Mouse (Mus musculus) heart, embryonic 14.5 days (tissue): ENCODE results near the gene Trmt1l. TPM values are rescaled to one million over a fixed set of nuclear protein-coding genes. Genes with fewer than 3 reads are reported as not detected.

ENCODE experiments used
- ATAC-seq: fragments of 200-750 bp; cut with Nextera tagmentation; 2 replicates; pipeline ENCODE4 v1.8.0; 2017; ENCODE audit warnings: low read depth, moderate TSS enrichment; ENCODE audit not compliant: insufficient number of reproducible peaks, insufficient read depth, low FRiP score
- H3K27ac ChIP-seq, 2 experiments: fragments of 200-500 bp in 1 of 2; fragments of 300-500 bp in 1 of 2; sonication (generic) in 1 of 2; replicated peaks in 1 of 2; 2 replicates each; pipeline ENCODE4 v1.5.1; 2012 to 2014; ENCODE audit warnings: low read depth in 2 of 2, low read length in 2 of 2, control low read depth in 1 of 2, mild to moderate bottlenecking in 1 of 2, mixed read lengths in 1 of 2; ENCODE audit not compliant: control insufficient read depth in 1 of 2, insufficient read depth in 1 of 2
- H3K27me3 ChIP-seq: fragments of 300-500 bp; sonication (generic); 2 replicates; pipeline ENCODE4 v1.6.1; 2014; ENCODE audit warnings: mild to moderate bottlenecking, low read length, control low read depth; ENCODE audit not compliant: control insufficient read depth, insufficient read depth
- H3K36me3 ChIP-seq: fragments of 300-500 bp; sonication (generic); 2 replicates; pipeline ENCODE4 v1.6.1; 2014; ENCODE audit warnings: mild to moderate bottlenecking, control low read depth, low read length, mixed read lengths; ENCODE audit not compliant: control insufficient read depth, insufficient read depth
- H3K4me1 ChIP-seq, 2 experiments: fragments of 200-500 bp in 1 of 2; fragments of 300-500 bp in 1 of 2; sonication (generic) in 1 of 2; 2 replicates each; pipeline ENCODE4 v1.6.1; 2012 to 2014; ENCODE audit warnings: low read length in 2 of 2, control low read depth in 1 of 2, mixed read lengths in 1 of 2; ENCODE audit not compliant: control insufficient read depth in 2 of 2, insufficient read depth in 2 of 2
- H3K4me2 ChIP-seq: fragments of 300-500 bp; sonication (generic); 2 replicates; pipeline ENCODE4 v1.6.1; 2014; ENCODE audit warnings: mild to moderate bottlenecking, low read length
- H3K4me3 ChIP-seq, 2 experiments: fragments of 200-500 bp in 1 of 2; fragments of 300-500 bp in 1 of 2; sonication (generic) in 1 of 2; 2 replicates each; pipeline ENCODE4 v1.5.1; 2012 to 2014; ENCODE audit warnings: low read length in 2 of 2, mild to moderate bottlenecking in 2 of 2, control low read depth in 1 of 2, low read depth in 1 of 2, moderate library complexity in 1 of 2; ENCODE audit not compliant: control insufficient read depth in 1 of 2, insufficient read depth in 1 of 2
- H3K9ac ChIP-seq: fragments of 300-500 bp; sonication (generic); 2 replicates; pipeline ENCODE4 v1.6.1; 2014; ENCODE audit warnings: mild to moderate bottlenecking, low read length
- H3K9me3 ChIP-seq: fragments of 300-500 bp; sonication (generic); 2 replicates; pipeline ENCODE4 v1.6.1; 2016; ENCODE audit warnings: low read length, control low read depth; ENCODE audit not compliant: control insufficient read depth
- WGBS: fragments of 180-500 bp; shearing (Covaris S2); extraction: QIAGEN DNeasy Blood & Tissue Kit; methylation state at CpG from one replicate; pipeline ENCODE4 v1.1.7; 2014; 5-methylcytosine and 5-hydroxymethylcytosine counted together
- polyA plus RNA-seq: library from polyadenylated mRNA; unstranded; fragments of >200 nt; fragmentation: Nextera tagmentation; extraction: Ambion mirVana; gene quantifications from 2 replicates; pipeline ENCODE4 v1.2.1, GENCODE M21; 2014

The Trmt1l gene
- polyA plus RNA-seq, 1 experiment from 2014 or later, result 43.2 TPM

DNA sequence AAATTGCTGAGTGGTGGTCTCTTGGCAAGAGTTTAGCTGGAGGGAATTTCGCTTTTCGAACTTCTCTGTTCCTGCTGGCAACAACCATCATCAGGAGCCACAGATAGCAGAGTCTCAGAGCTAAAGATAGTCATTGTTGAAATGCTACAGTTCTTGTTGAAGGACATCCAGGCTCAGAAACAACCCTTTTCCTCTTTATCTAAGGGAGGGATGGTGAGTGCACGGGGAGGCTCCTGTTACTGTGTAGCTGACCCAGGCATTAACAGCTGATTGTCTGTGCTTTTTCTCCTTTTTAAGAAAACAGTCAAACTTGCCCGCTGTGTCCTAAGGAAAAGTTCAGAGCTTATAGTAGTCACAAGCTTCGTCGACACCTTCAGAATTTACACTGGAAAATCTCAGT lies 7.1 kb downstream of the Trmt1l start:
- H3K9me3 ChIP-seq, result no peaks in the 10 kb centered on the region
- no peak overlapping the region for H3K9ac ChIP-seq
- H3K4me2 ChIP-seq, result no peak overlapping the region
- peaks cover 2 to 6% of the 10 kb centered on the region in 2 experiments; a peak in 2 of 4 replicates for H3K4me1 ChIP-seq
- H3K4me3 ChIP-seq, result no peak overlapping the region
- ATAC-seq, result no peak
- H3K27ac ChIP-seq, result peak overlapping the region; percentile 14 to 65; a peak in 3 of 4 replicates
- 47% methylated on average over 6 of the region's 6 CpGs for WGBS
- H3K27me3 ChIP-seq, result no peaks in the 10 kb centered on the region
- peaks cover 61% of the 10 kb centered on the region for H3K36me3 ChIP-seq

DNA sequence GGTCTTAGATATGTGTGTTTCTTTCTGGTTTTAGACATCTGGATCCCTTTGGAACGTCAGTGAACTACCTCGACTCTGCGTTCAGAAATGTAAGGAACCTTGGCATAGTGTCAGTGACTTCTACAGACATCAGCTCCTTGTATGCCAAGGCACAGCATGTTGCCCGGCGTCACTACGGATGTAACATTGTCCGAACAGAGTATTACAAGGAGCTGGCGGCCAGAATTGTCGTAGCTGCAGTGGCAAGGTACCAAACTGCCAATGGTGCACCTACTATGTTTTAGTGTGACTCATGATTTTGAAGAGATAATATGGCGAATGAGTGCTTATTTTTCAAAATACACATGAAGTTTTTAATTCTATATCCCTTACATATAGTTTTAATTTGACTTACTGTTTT lies 21.5 kb downstream of the Trmt1l start:
- Histone ChIP-seq H3K9me3 (no peaks in the 10 kb centered on the region), H3K4me2 (no peak overlapping the region), H3K4me3 (no peak overlapping the region), H3K4me1 (no peaks in the 10 kb centered on the region), H3K27me3 (no peaks in the 10 kb centered on the region), H3K9ac (no peak overlapping the region), H3K36me3 (peaks cover 92% of the 10 kb centered on the region), H3K27ac (no peak overlapping the region)
- WGBS, result 94% methylated on average over 10 of the region's 10 CpGs
- no peak for ATAC-seq

DNA sequence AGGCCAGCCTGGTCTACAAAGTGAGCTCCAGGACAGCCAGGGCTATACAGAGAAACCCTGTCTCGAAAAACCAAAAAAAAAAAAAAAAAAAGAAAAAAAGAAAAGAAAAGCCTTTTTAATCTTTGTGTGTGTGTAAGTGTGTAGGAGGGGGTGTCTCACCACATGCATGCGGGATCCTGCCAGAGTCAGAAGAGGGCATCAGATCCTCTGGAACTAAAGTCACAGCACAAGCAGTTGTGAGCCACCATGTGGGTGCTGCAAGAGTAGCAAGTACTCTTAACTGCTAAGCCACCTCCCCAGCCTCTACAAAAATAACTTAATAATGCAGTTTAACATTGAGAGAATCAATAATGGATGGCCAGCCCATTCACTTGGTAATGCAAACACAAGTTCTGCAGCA lies 22.5 kb downstream of the Trmt1l start:
- Histone ChIP-seq H3K4me3 (no peak overlapping the region), H3K36me3 (peaks cover 91% of the 10 kb centered on the region), H3K27ac (no peak overlapping the region), H3K27me3 (no peaks in the 10 kb centered on the region), H3K4me1 (no peaks in the 10 kb centered on the region), H3K9me3 (no peaks in the 10 kb centered on the region), H3K4me2 (no peak overlapping the region), H3K9ac (no peak overlapping the region)
- WGBS, result 100% methylated on average over 1 of the region's 2 CpGs
- no peak for ATAC-seq

DNA sequence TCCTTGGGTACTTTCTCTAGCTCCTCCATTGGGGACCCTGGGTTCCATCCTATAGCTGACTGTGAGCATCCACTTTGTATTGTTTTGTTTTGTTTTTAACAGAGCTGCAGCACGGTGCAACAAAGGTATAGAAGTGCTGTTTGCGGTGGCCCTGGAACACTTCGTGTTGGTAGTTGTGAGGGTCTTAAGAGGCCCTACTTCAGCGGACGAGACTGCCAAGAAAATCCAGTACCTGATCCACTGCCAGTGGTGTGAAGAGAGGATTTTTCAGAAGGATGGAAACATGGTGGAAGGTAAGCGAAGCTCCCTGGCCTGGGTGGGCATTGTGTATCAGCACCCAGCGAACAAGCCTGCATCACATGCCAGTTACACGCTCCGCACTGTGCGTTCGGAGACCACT lies 23.6 kb downstream of the Trmt1l start:
- ATAC-seq, result no peak
- WGBS, result 94% methylated on average over 11 of the region's 11 CpGs
- H3K9ac ChIP-seq, result no peak overlapping the region
- H3K4me3 ChIP-seq, result no peak overlapping the region
- no peaks in the 10 kb centered on the region for H3K4me1 ChIP-seq
- H3K9me3 ChIP-seq, result no peaks in the 10 kb centered on the region
- peaks cover 91% of the 10 kb centered on the region for H3K36me3 ChIP-seq
- H3K27me3 ChIP-seq, result no peaks in the 10 kb centered on the region
- no peak overlapping the region for H3K4me2 ChIP-seq
- H3K27ac ChIP-seq, result no peak overlapping the region

DNA sequence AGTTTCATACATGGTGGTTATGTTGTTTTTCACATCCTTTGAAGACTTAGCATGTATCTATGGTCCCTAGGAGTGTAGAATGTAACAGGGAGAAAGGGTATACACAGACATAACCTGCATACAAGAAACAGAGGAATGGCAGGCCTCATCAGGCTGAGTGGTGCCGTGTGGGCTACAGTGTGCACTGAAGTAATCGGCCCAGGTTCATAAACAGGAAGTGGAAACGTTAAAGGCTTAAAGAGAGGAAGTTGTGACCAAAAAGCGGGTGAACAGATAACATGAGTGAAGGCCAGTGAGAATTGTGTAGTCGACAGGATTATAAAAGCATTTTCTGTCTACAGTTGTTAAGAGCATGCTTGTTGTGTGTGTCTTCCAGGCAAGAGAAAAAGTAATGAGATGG lies 28.7 kb downstream of the Trmt1l start:
- Histone ChIP-seq H3K27me3 (no peaks in the 10 kb centered on the region), H3K27ac (no peak overlapping the region), H3K36me3 (peaks cover 85% of the 10 kb centered on the region), H3K4me2 (no peak overlapping the region), H3K4me1 (no peaks in the 10 kb centered on the region), H3K9ac (no peak overlapping the region), H3K9me3 (no peaks in the 10 kb centered on the region), H3K4me3 (no peak overlapping the region)
- WGBS, result 67% methylated on average over 5 of the region's 5 CpGs
- no peak for ATAC-seq

DNA sequence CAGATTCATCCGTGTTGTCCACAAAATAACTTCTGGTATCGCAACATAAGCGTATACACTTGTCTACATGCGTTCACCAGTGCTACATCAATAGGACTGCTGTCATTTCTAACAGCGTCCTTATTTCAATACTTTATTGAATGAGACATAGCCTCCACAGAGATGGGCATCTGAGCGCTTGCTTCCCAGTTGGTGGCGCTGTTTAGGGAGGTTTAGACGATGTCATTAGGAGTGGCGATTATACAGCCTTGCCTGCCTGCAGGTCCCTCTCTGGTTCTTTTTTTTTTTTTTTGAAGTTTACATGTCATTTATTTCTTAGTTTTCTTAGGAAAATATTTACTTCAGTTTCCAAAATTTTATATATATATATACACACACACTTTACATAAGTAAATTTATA lies 32.9 kb downstream of the Trmt1l start:
- H3K9me3 ChIP-seq, result no peaks in the 10 kb centered on the region
- ATAC-seq, result no peak
- 0 out of 4 replicates have a peak, but pooled peaks cover 0 to 3% of the 10 kb centered on the region in 2 experiments for H3K4me1 ChIP-seq
- no peak overlapping the region for H3K27ac ChIP-seq
- WGBS, result 81% methylated on average over 9 of the region's 9 CpGs
- no peaks in the 10 kb centered on the region for H3K27me3 ChIP-seq
- H3K4me3 ChIP-seq, result no peak overlapping the region
- H3K4me2 ChIP-seq, result no peak overlapping the region
- peaks cover 46% of the 10 kb centered on the region for H3K36me3 ChIP-seq
- H3K9ac ChIP-seq, result no peak overlapping the region

DNA sequence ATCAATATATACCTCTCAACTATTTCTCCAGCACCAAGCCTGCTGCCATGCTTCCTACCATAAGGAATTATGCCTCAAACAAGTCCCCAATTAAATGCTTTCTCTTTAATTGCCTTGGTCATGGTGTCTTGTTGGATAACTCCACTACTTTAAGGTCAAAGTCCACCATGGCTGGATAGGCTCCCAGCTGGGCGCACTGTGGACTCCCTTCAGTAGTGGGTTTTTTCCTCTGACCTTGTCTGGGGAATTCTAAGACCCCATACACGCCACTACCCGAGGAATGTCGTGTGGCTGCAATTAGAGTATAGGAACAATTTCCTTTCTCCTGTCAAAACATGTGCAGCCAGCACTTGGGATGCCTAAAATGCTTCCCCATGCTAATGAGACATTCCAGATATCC lies 36.6 kb downstream of the Trmt1l start:
- WGBS, result 17% methylated on average over 4 of the region's 4 CpGs
- peaks cover 26% of the 10 kb centered on the region for H3K36me3 ChIP-seq

DNA sequence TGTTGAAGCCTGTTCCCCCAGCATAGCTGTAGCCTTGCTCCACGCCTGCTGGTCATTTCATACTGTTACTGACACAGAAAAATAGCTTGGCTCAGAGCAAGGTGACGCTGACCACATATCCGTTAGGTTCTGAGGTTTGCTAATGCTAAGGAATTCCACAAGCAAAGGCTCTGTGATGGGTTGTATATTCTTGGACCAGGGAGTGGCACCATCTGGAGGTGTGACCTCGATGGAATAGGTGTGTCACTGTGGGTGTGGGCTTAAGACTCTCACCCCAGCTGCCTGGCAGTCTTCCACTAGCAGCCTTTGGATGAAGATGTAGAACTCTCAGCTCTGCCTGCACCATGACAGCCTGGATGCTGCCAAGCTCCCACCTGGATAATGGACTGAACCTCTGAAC lies 38.2 kb downstream of the Trmt1l start:
- Histone ChIP-seq H3K4me2 (no peak overlapping the region), H3K36me3 (peaks cover 30% of the 10 kb centered on the region), H3K27ac (no peak overlapping the region), H3K9ac (no peak overlapping the region), H3K4me1 (0 out of 4 replicates have a peak, but pooled peaks cover 0 to 3% of the 10 kb centered on the region in 2 experiments), H3K4me3 (no peak overlapping the region), H3K9me3 (no peaks in the 10 kb centered on the region), H3K27me3 (no peaks in the 10 kb centered on the region)
- ATAC-seq, result no peak
- WGBS, result 86% methylated on average over 4 of the region's 4 CpGs

More for the DNA sequence above, 36.6 kb downstream of the Trmt1l start:
- no peak overlapping the region for H3K9ac ChIP-seq
- no peak for ATAC-seq
- 0 out of 4 replicates have a peak, but pooled peaks cover 0 to 3% of the 10 kb centered on the region in 2 experiments for H3K4me1 ChIP-seq
- no peak overlapping the region; a peak in 1 of 4 replicates for H3K27ac ChIP-seq
- no peaks in the 10 kb centered on the region for H3K9me3 ChIP-seq
- no peaks in the 10 kb centered on the region for H3K27me3 ChIP-seq
- no peak overlapping the region for H3K4me3 ChIP-seq
- H3K4me2 ChIP-seq, result no peak overlapping the region
